Mouse (Mus musculus) left cerebral cortex, postnatal 10 days (tissue): ENCODE data around the gene Olfr365. TPM values are rescaled to one million over a fixed set of nuclear protein-coding genes. Genes with fewer than 3 reads are reported as not detected.

Experiments used
- DNase-seq, 2 experiments: peaks; one replicate each; pipeline ENCODE4 v3.0.0; 2021 to 2022; ENCODE audit warnings: low spot score in 2 of 2, mixed read lengths in 1 of 2; ENCODE audit errors: extremely low spot score in 1 of 2
- intact Hi-C: fragments of 180-260 bp; cut with DNase I; formaldehyde crosslinking; loops from one replicate; pipeline ENCODE4 v1.15.1; 2025
- total RNA-seq, 2 experiments: library from RNA; stranded (reverse); gene quantifications; 2 replicates each; pipeline ENCODE4 v1.2.3; 2021

Olfr365 gene
- total RNA-seq, result not detected

- no peak for DNase-seq
Measured at GRCm38 (mm10) chr2:37187898-37188297, at the start of gene Olfr365. Gene Olfr365 (plus strand): TSS chr2:37188198.

GRCm38 (mm10) chr2:37139022-37139421 lies 49.0 kb upstream of the Olfr365 start, which contains the start of gene Olfr364-ps1:
Gene Olfr364-ps1 (plus strand): TSS chr2:37139322.
- intact Hi-C loops, result no loop called here
- no peak for DNase-seq

More at GRCm38 (mm10) chr2:37187898-37188297, at the start of gene Olfr365:
- intact Hi-C loops, result no loop called here

GRCm38 (mm10) chr2:37211274-37211673 lies 23.3 kb downstream of the Olfr365 start, which contains the start of gene Olfr366:
Gene Olfr366 (plus strand): TSS chr2:37211574.
- intact Hi-C loops, result no loop called here
- DNase-seq, result no peak

Other genes with a start within 250 kb of the Olfr365 start
- gene Olfr357, start 194.4 kb upstream of the Olfr365 start, total RNA-seq, result not detected
- not detected for gene Olfr358, start 178.9 kb upstream of the Olfr365 start, total RNA-seq
- not detected for gene Olfr360, start 122.5 kb upstream of the Olfr365 start, total RNA-seq
- gene Olfr361, start 98.9 kb upstream of the Olfr365 start, total RNA-seq, result not detected
- not detected for gene Olfr362, start 70.3 kb upstream of the Olfr365 start, total RNA-seq
- not detected for gene Olfr364-ps1, start 48.9 kb upstream of the Olfr365 start, total RNA-seq
- not detected for gene Olfr366, start 23.4 kb downstream of the Olfr365 start, total RNA-seq
- gene Olfr368, start 138.3 kb downstream of the Olfr365 start, total RNA-seq, result not detected
- 10 to 100 TPM; 26.4 to 27.5 TPM for gene Pdcl, start 171.1 kb downstream of the Olfr365 start, total RNA-seq
- 10 to 100 TPM; 91.1 to 93.3 TPM for gene Rc3h2, start 234.7 kb downstream of the Olfr365 start, total RNA-seq